Mouse (Mus musculus): ENCODE measurements around the gene Gucd1.

DNA sequence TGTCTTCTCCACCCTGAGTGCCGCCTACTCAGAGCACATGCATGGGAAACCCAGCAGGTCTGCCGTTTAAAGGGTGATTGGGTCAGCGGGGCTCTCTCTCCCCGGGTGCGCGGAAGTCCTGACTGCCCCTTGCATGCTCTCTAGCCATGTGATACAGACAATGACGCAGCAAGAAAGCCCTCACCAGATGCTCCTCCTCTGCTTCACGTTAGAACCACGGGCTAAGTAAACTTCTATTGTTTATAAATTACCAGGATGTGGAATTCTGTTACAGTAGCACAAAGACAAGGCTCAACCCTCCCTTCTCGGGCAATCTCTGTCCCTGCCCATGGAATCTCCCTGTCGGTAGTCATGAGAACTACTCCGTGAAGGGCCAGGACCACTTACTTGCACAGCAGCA lies 33.4 kb upstream of the Gucd1 start:
- TF ChIP-seq CTCF (IDR thresholded peaks at IDR 0.05; ENCODE audit: control insufficient read depth, insufficient read depth, low read length) (no peak), POLR2A (IDR thresholded peaks at IDR 0.05; ENCODE audit: borderline replicate concordance, control insufficient read depth, low read depth, low read length) (no peak)
